Mouse (Mus musculus): ENCODE data around the gene 1700001C19Rik.

GRCm38 (mm10) chr17:47381917-47382316 lies 55.3 kb downstream of the 1700001C19Rik start:
- TF ChIP-seq POLR2A (IDR thresholded peaks at IDR 0.05; ENCODE audit: insufficient read depth, low read length) (no peak), CTCF (IDR thresholded peaks at IDR 0.05; ENCODE audit: low read depth, low read length) (no peak)
